Mouse (Mus musculus) cortical plate, adult 2 months (tissue): ENCODE results near the gene Brca2.

ENCODE experiments used
- CTCF ChIP-seq: fragments of 200-500 bp; IDR thresholded peaks from 2 replicates; pipeline ENCODE4 v1.5.1; 2011; ENCODE audit warnings: mild to moderate bottlenecking, control low read depth, low read length; ENCODE audit not compliant: insufficient read depth; ENCODE audit errors: extremely low read depth
- POLR2A ChIP-seq: fragments of 200-500 bp; IDR thresholded peaks from 2 replicates; pipeline ENCODE4 v1.6.1; 2011; ENCODE audit warnings: mild to moderate bottlenecking, low read length, control low read depth; ENCODE audit not compliant: insufficient read depth; ENCODE audit errors: extremely low read depth

GRCm38 (mm10) chr5:150589945-150590344, 67.5 kb downstream of the Brca2 start:
- TF ChIP-seq POLR2A (no peak), CTCF (no peak)
